Comparison of ENCODE assay signal across 33 mouse cellular contexts in genomic region chr10:52321918-52322317, GRCm38 (mm10). TPM values are rescaled to one million over a fixed set of nuclear protein-coding genes. Genes with fewer than 3 reads are reported as not detected.
DNase-seq lines count a peak whose midpoint lies in the region; ATAC-seq and TF ChIP-seq lines count a peak whose summit lies in the region.
"Had no signal": no experiment of that assay in that cellular context is flagged by ENCODE, and none has a peak within 500 bp of the region (broad histone marks: within the 10 kb centered on the region; RNA-seq: fewer than 3 reads in every experiment).

No protein-coding gene starts in this region.

- no peak for ATAC-seq in embryonic facial prominence, embryonic 14.5 days (ENCODE audit: low read depth)
- no peak for ATAC-seq in kidney, postnatal 0 days (replicated peaks; ENCODE audit: low FRiP score, low read depth)
- ATAC-seq: activated CD4-positive, CD25-positive, alpha-beta regulatory T cell, adult 4 months; forebrain, embryonic 14.5 days; hindbrain, embryonic 16.5 days; intestine, embryonic 15.5 days had no signal

- H3K4me2 ChIP-seq in embryonic facial prominence, embryonic 14.5 days (ENCODE audit: low read depth, low read length), result no peak overlapping the region
- no peak overlapping the region for H3K4me2 ChIP-seq in kidney, postnatal 0 days (ENCODE audit: low read length)
- H3K4me2 ChIP-seq: embryonic facial prominence, embryonic 12.5 days; heart, embryonic 11.5 days; hindbrain, embryonic 13.5 days; intestine, embryonic 15.5 days had no signal

- DNase-seq in embryonic facial prominence, embryonic 14.5 days (ENCODE audit: low spot score), result peak; percentile 5
- no peak for DNase-seq in embryonic facial prominence, embryonic 10.5 days (ENCODE audit: low spot score)
- peak; percentile 7 for DNase-seq in kidney, postnatal 0 days (ENCODE audit: low spot score)
- DNase-seq in kidney, adult 11 months, result no peak
- DNase-seq in fat pad, adult 2 months (ENCODE audit: extremely low read depth, low read depth, low spot score), result peak; percentile 70
- no peak for DNase-seq in left cerebral cortex, adult 18-20 months (ENCODE audit: low spot score in 2 of 2)
- DNase-seq in ovary, postnatal 14 days (ENCODE audit: low spot score), result no peak
- DNase-seq: adrenal gland, adult 8-10 months; adrenal gland, postnatal 25 days; B cell, adult 2 months; cerebellum, adult 18-20 months; cerebellum, adult 9-10 months; cerebellum, postnatal 14 days; gastrocnemius, postnatal 10 days; heart, adult 2 months; kidney, adult 18-20 months had no signal

- 89% methylated on average over 3 of the region's 3 CpGs for WGBS in embryonic facial prominence, embryonic 14.5 days
- 92% methylated on average over 3 of the region's 3 CpGs for WGBS in embryonic facial prominence, embryonic 10.5 days
- 97% methylated on average over 3 of the region's 3 CpGs for WGBS in kidney, postnatal 0 days

- no peaks in the 10 kb centered on the region for H3K27me3 ChIP-seq in embryonic facial prominence, embryonic 14.5 days (replicated peaks; ENCODE audit: control insufficient read depth, insufficient read depth, low read length)
- no peaks in the 10 kb centered on the region for H3K27me3 ChIP-seq in embryonic facial prominence, embryonic 10.5 days (replicated peaks; ENCODE audit: low read depth, poor library complexity, severe bottlenecking)
- no peaks in the 10 kb centered on the region for H3K27me3 ChIP-seq in kidney, postnatal 0 days (ENCODE audit: insufficient read depth, low read length)
- H3K27me3 ChIP-seq: CH12.LX; embryonic facial prominence, embryonic 12.5 days; hindbrain, embryonic 13.5 days; intestine, embryonic 15.5 days had no signal

- H3K27ac ChIP-seq in embryonic facial prominence, embryonic 14.5 days (replicated peaks; ENCODE audit: low read depth, low read length), result no peak overlapping the region
- H3K27ac ChIP-seq in embryonic facial prominence, embryonic 10.5 days (replicated peaks), result no peak overlapping the region
- H3K27ac ChIP-seq in kidney, postnatal 0 days, result no peak overlapping the region
- H3K27ac ChIP-seq: embryonic facial prominence, embryonic 12.5 days; forebrain, embryonic 10.5 days; heart, adult 2 months; hindbrain, embryonic 13.5 days; intestine, embryonic 15.5 days had no signal

- no peak overlapping the region for H3K4me3 ChIP-seq in embryonic facial prominence, embryonic 14.5 days (ENCODE audit: low read depth, low read length)
- no peak overlapping the region for H3K4me3 ChIP-seq in embryonic facial prominence, embryonic 10.5 days
- H3K4me3 ChIP-seq in kidney, postnatal 0 days (replicated peaks; ENCODE audit: low read depth, low read length), result no peak overlapping the region
- H3K4me3 ChIP-seq: embryonic facial prominence, embryonic 12.5 days; erythroblast, embryonic 14.5 days; forebrain, embryonic 10.5 days; heart, adult 2 months; hindbrain, embryonic 13.5 days; intestine, embryonic 15.5 days had no signal

- H3K4me1 ChIP-seq in embryonic facial prominence, embryonic 14.5 days (ENCODE audit: control insufficient read depth, insufficient read depth, low read length), result no peaks in the 10 kb centered on the region
- H3K4me1 ChIP-seq in embryonic facial prominence, embryonic 10.5 days, result no peaks in the 10 kb centered on the region
- H3K4me1 ChIP-seq in kidney, postnatal 0 days (replicated peaks; ENCODE audit: insufficient read depth, low read length), result no peaks in the 10 kb centered on the region
- H3K4me1 ChIP-seq: embryonic facial prominence, embryonic 12.5 days; forebrain, embryonic 10.5 days; hindbrain, embryonic 13.5 days; intestine, embryonic 15.5 days had no signal

- H3K9ac ChIP-seq in embryonic facial prominence, embryonic 14.5 days (ENCODE audit: low read depth, low read length), result no peak overlapping the region
- H3K9ac ChIP-seq in kidney, postnatal 0 days (ENCODE audit: low read depth, low read length), result no peak overlapping the region
- H3K9ac ChIP-seq: embryonic facial prominence, embryonic 12.5 days; hindbrain, embryonic 13.5 days; intestine, embryonic 15.5 days had no signal

- H3K36me3 ChIP-seq in embryonic facial prominence, embryonic 14.5 days (ENCODE audit: control insufficient read depth, insufficient read depth, low read length), result peaks cover 14% of the 10 kb centered on the region
- peaks cover 43% of the 10 kb centered on the region for H3K36me3 ChIP-seq in embryonic facial prominence, embryonic 10.5 days (replicated peaks)
- peaks cover 27% of the 10 kb centered on the region for H3K36me3 ChIP-seq in kidney, postnatal 0 days (ENCODE audit: insufficient read depth, low read length)
- H3K36me3 ChIP-seq: G1E had no signal

- no peak for TF ChIP-seq CTCF in kidney, postnatal 0 days (IDR thresholded peaks at IDR 0.05; ENCODE audit: low read depth)

- H3K9me3 ChIP-seq in embryonic facial prominence, embryonic 14.5 days (ENCODE audit: control insufficient read depth, low read length), result no peaks in the 10 kb centered on the region
- H3K9me3 ChIP-seq in embryonic facial prominence, embryonic 10.5 days, result no peaks in the 10 kb centered on the region
- H3K9me3 ChIP-seq in kidney, postnatal 0 days (replicated peaks; ENCODE audit: low read length), result no peaks in the 10 kb centered on the region
- H3K9me3 ChIP-seq: embryonic facial prominence, embryonic 12.5 days; forebrain, embryonic 10.5 days; G1E; hindbrain, embryonic 13.5 days; intestine, embryonic 15.5 days had no signal

RNA-seq across cellular contexts. Expression of gene Gm26741, which starts 36.6 kb away (rescaled TPM):
- polyA plus RNA-seq in embryonic facial prominence, embryonic 14.5 days (2014; fragmentation: Nextera tagmentation; extraction: Ambion mirVana), result not detected in 2 replicates
- polyA plus RNA-seq in embryonic facial prominence, embryonic 10.5 days (2016; fragmentation: Nextera tagmentation; extraction: Ambion mirVana), result not detected in 2 replicates
- polyA plus RNA-seq in kidney, postnatal 0 days (2015; fragmentation: Nextera tagmentation; extraction: Ambion mirVana), result not detected in 2 replicates
- total RNA-seq in left cerebral cortex, adult 18-20 months (2021), result not detected
- total RNA-seq: adrenal gland, adult 8-10 months; adrenal gland, postnatal 25 days; CH12.LX; G1E; gastrocnemius, adult 18-20 months; gastrocnemius, postnatal 10 days; gastrocnemius, postnatal 4 days; heart, adult 2 months; heart, postnatal 25 days; hematopoietic stem cell, adult 5-6 weeks had no signal
- polyA plus RNA-seq: activated CD4-positive, CD25-positive, alpha-beta regulatory T cell, adult 4 months; embryonic facial prominence, embryonic 12.5 days; erythroblast, embryonic 14.5 days; forebrain, embryonic 10.5 days; forebrain, embryonic 14.5 days; G1E; heart, adult 2 months; heart, embryonic 11.5 days; heart, embryonic 14.5 days; heart, postnatal 0 days; hindbrain, embryonic 13.5 days; hindbrain, embryonic 16.5 days; intestine, embryonic 15.5 days had no signal

Comparison
In these comparisons a context has a peak if more than half of its experiments do, and no peak if none do; other contexts are left out.
1. DNase-seq: peak in embryonic facial prominence, embryonic 14.5 days (single experiment), kidney, postnatal 0 days (single experiment) and fat pad, adult 2 months (single experiment); none in embryonic facial prominence, embryonic 10.5 days (single experiment), kidney, adult 11 months (single experiment), left cerebral cortex, adult 18-20 months (0 of 2) and ovary, postnatal 14 days (single experiment).